ENCODE assay signal across 10 mouse cellular contexts in the genomic region with DNA sequence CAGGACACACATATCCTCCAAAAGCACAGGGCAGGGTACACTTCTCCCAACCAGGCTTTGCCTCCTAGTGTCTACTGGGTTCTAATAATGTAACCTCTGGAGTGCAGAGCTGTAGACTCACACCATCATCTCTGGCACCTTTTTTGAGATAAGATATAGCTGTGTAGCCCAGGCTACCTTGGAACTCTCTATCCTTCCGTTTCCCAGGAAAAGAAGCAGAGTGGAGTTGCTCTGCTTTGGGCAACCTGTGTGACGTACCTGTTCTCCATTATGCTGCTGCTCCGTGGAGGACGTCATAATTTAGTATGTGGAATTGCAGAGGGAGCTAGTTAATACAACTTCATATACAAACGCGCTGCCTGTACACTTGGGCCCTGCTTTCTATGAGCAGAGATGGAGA. TPM values are rescaled to one million over a fixed set of nuclear protein-coding genes. Genes with fewer than 3 reads are reported as not detected.
DNase-seq lines count a peak whose midpoint lies in the region; ATAC-seq lines count a peak whose summit lies in the region.
"Had no signal": no experiment of that assay in that cellular context is flagged by ENCODE, and none has a peak within 500 bp of the region (broad histone marks: within the 10 kb centered on the region; RNA-seq: fewer than 3 reads in every experiment).

A gene (plus strand): TSS at position 301 of the 400 bp plus-strand sequence.

- peaks cover 19% of the 10 kb centered on the region for H3K4me1 ChIP-seq in kidney, embryonic 15.5 days
- peaks cover 9% of the 10 kb centered on the region for H3K4me1 ChIP-seq in embryonic facial prominence, embryonic 14.5 days (ENCODE audit: control insufficient read depth, insufficient read depth, low read length)
- peaks cover 7% of the 10 kb centered on the region; the same call in 1 of the 2 replicates for H3K4me1 ChIP-seq in intestine, embryonic 14.5 days (replicated peaks; ENCODE audit: control insufficient read depth, insufficient read depth, low read length)
- peaks cover 9% of the 10 kb centered on the region; the same call in 1 of the 2 replicates for H3K4me1 ChIP-seq in midbrain, embryonic 16.5 days (ENCODE audit: control insufficient read depth, insufficient read depth, low read length)

- peak within 1 kb of the TSS; percentile 84 for H3K4me2 ChIP-seq in kidney, embryonic 15.5 days
- peak within 1 kb of the TSS; percentile 54 for H3K4me2 ChIP-seq in embryonic facial prominence, embryonic 14.5 days (ENCODE audit: low read depth, low read length)
- peak within 1 kb of the TSS; percentile 56 for H3K4me2 ChIP-seq in intestine, embryonic 14.5 days (ENCODE audit: low read length)
- H3K4me2 ChIP-seq in midbrain, embryonic 16.5 days (ENCODE audit: low read length), result peak within 1 kb of the TSS; percentile 37

- ATAC-seq in kidney, embryonic 15.5 days (replicated peaks; ENCODE audit: low FRiP score), result no peak
- ATAC-seq in embryonic facial prominence, embryonic 14.5 days (ENCODE audit: low read depth), result no peak
- ATAC-seq in intestine, embryonic 14.5 days (replicated peaks; ENCODE audit: low FRiP score, low TSS enrichment, low read depth), result 0 out of 2 replicates have a peak, but pooled peaks have one; percentile 2
- ATAC-seq in midbrain, embryonic 16.5 days, result no peak

- H3K9me3 ChIP-seq in kidney, embryonic 15.5 days (replicated peaks), result no peaks in the 10 kb centered on the region
- H3K9me3 ChIP-seq in embryonic facial prominence, embryonic 14.5 days (ENCODE audit: control insufficient read depth, low read length), result no peaks in the 10 kb centered on the region
- H3K9me3 ChIP-seq in intestine, embryonic 14.5 days (ENCODE audit: control insufficient read depth, low read length), result no peaks in the 10 kb centered on the region
- H3K9me3 ChIP-seq in midbrain, embryonic 16.5 days (replicated peaks; ENCODE audit: control insufficient read depth, low read length, poor library complexity, severe bottlenecking), result no peaks in the 10 kb centered on the region
- H3K9me3 ChIP-seq: G1E had no signal

- DNase-seq in kidney, postnatal 4 days, result no peak
- DNase-seq in embryonic facial prominence, embryonic 14.5 days (ENCODE audit: low spot score), result no peak
- no peak for DNase-seq in intestine, embryonic 14.5 days (ENCODE audit: low spot score)
- DNase-seq in frontal cortex, postnatal 36 days (ENCODE audit: low spot score in 2 of 2), result no peak
- DNase-seq in left cerebral cortex, adult 9 months (ENCODE audit: low spot score in 2 of 2), result no peak
- no peak for DNase-seq in T-cell, adult 2 months (ENCODE audit: low spot score)

- H3K27me3 ChIP-seq in kidney, embryonic 15.5 days, result peaks cover 66% of the 10 kb centered on the region
- H3K27me3 ChIP-seq in embryonic facial prominence, embryonic 14.5 days (replicated peaks; ENCODE audit: control insufficient read depth, insufficient read depth, low read length), result peaks cover 62% of the 10 kb centered on the region
- peaks cover 53% of the 10 kb centered on the region for H3K27me3 ChIP-seq in intestine, embryonic 14.5 days (replicated peaks; ENCODE audit: control insufficient read depth, insufficient read depth, low read length)
- peaks cover 46% of the 10 kb centered on the region for H3K27me3 ChIP-seq in midbrain, embryonic 16.5 days (ENCODE audit: control insufficient read depth, insufficient read depth, low read depth, low read length)

- no peak within 1 kb of the TSS for H3K27ac ChIP-seq in kidney, embryonic 15.5 days
- H3K27ac ChIP-seq in embryonic facial prominence, embryonic 14.5 days (replicated peaks; ENCODE audit: low read depth, low read length), result no peak within 1 kb of the TSS
- H3K27ac ChIP-seq in intestine, embryonic 14.5 days (ENCODE audit: low read depth), result no peak within 1 kb of the TSS
- H3K27ac ChIP-seq in midbrain, embryonic 16.5 days (ENCODE audit: low read length), result no peak within 1 kb of the TSS

- WGBS in kidney, embryonic 15.5 days, result 22% methylated on average over 6 of the region's 6 CpGs
- WGBS in embryonic facial prominence, embryonic 14.5 days, result 29% methylated on average over 6 of the region's 6 CpGs
- WGBS in intestine, embryonic 14.5 days, result 28% methylated on average over 6 of the region's 6 CpGs
- WGBS in midbrain, embryonic 16.5 days, result 27% methylated on average over 6 of the region's 6 CpGs

- H3K9ac ChIP-seq in kidney, embryonic 15.5 days, result peak within 1 kb of the TSS; percentile 39; the same call in 1 of the 2 replicates
- H3K9ac ChIP-seq in embryonic facial prominence, embryonic 14.5 days (ENCODE audit: low read depth, low read length), result peak within 1 kb of the TSS; percentile 35
- H3K9ac ChIP-seq in intestine, embryonic 14.5 days (ENCODE audit: low read length), result no peak within 1 kb of the TSS
- no peak within 1 kb of the TSS for H3K9ac ChIP-seq in midbrain, embryonic 16.5 days (ENCODE audit: low read depth, low read length)

- H3K4me3 ChIP-seq in kidney, embryonic 15.5 days (replicated peaks), result peak within 1 kb of the TSS; percentile 39
- H3K4me3 ChIP-seq in embryonic facial prominence, embryonic 14.5 days (ENCODE audit: low read depth, low read length), result peak within 1 kb of the TSS; percentile 36
- peak within 1 kb of the TSS; percentile 25 for H3K4me3 ChIP-seq in intestine, embryonic 14.5 days (ENCODE audit: low read depth, low read length)
- peak within 1 kb of the TSS; percentile 5; the same call in 1 of the 2 replicates for H3K4me3 ChIP-seq in midbrain, embryonic 16.5 days (ENCODE audit: low read depth, low read length)

- no peaks in the 10 kb centered on the region for H3K36me3 ChIP-seq in kidney, embryonic 15.5 days
- no peaks in the 10 kb centered on the region for H3K36me3 ChIP-seq in embryonic facial prominence, embryonic 14.5 days (ENCODE audit: control insufficient read depth, insufficient read depth, low read length)
- no peaks in the 10 kb centered on the region for H3K36me3 ChIP-seq in intestine, embryonic 14.5 days (ENCODE audit: control insufficient read depth, insufficient read depth, low read length)
- no peaks in the 10 kb centered on the region for H3K36me3 ChIP-seq in midbrain, embryonic 16.5 days (ENCODE audit: control insufficient read depth, insufficient read depth, low read length)

RNA-seq across cellular contexts. Expression of the gene that starts here (rescaled TPM):
- polyA plus RNA-seq in kidney, embryonic 15.5 days (2015; fragmentation: Nextera tagmentation; extraction: Ambion mirVana), result not detected in 2 replicates
- polyA plus RNA-seq in embryonic facial prominence, embryonic 14.5 days (2014; fragmentation: Nextera tagmentation; extraction: Ambion mirVana), result 0.17 TPM in 1 of 2 replicates, not detected in the other
- not detected in 2 replicates for polyA plus RNA-seq in intestine, embryonic 14.5 days (2014; fragmentation: Nextera tagmentation; extraction: Ambion mirVana)
- 0.25 and 0.29 TPM in 2 replicates for polyA plus RNA-seq in midbrain, embryonic 16.5 days (2015; fragmentation: Nextera tagmentation; extraction: Ambion mirVana)
- polyA plus RNA-seq: G1E; liver, adult 2 months had no signal

Comparison
In these comparisons a context has a peak if more than half of its experiments do, and no peak if none do; other contexts are left out.
1. Peak in ATAC-seq, H3K4me3 ChIP-seq and H3K4me2 ChIP-seq in intestine, embryonic 14.5 days; RNA of the gene not detected or under 1 TPM.
2. H3K9ac ChIP-seq: peak in kidney, embryonic 15.5 days (single experiment) and embryonic facial prominence, embryonic 14.5 days (single experiment); none in intestine, embryonic 14.5 days (single experiment) and midbrain, embryonic 16.5 days (single experiment).
3. Peak in every context shown above with its lines, with median percentiles within 50 percentile points of each other: H3K4me2 ChIP-seq and H3K4me3 ChIP-seq.